Mouse (Mus musculus): ENCODE measurements around the gene Fam234b.

DNA sequence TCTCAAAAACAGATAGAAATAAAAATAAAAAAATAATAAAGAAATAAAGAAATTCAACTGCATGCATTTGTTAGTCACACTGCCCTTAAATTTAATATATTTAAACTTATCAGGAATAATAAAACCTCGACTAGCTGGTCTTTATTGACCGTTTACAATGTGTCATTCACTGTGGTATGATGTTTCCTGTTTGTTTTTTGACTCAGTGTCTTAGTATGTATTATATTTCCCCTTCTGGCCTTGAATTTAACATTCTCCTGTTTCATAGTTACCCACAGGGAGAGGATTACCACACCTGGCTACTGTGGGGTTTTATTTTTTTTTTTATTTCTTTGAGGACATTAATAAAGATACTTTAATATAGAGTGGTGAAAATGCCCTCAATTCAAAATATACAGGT lies 64.8 kb downstream of the Fam234b start:
- TF ChIP-seq EP300 (IDR thresholded peaks at IDR 0.05; ENCODE audit: low read depth) (no peak), CTCF (IDR thresholded peaks at IDR 0.05; ENCODE audit: low read depth) (no peak)

All from liver, postnatal 0 days (tissue).